Mouse (Mus musculus): Measurements from ENCODE around the gene Tubgcp6.

Gene Tubgcp6

DNA sequence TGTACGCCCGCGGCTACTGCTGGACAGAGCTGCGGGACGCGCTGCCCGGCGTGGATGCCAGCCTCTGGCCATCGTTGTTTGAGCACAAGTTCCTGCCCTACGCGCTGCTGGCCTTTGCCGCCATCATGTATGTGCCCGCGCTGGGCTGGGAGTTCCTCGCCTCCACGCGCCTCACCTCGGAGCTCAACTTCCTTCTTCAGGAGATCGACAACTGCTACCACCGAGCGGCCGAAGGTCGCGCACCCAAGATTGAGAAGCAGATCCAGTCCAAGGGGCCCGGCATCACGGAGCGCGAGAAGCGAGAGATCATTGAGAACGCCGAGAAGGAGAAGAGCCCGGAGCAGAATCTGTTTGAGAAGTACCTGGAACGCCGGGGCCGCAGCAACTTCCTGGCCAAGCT is 55.3 kb downstream of the Tubgcp6 start:
- in situ Hi-C loops (cut with MboI, MseI): no loop called here

DNA sequence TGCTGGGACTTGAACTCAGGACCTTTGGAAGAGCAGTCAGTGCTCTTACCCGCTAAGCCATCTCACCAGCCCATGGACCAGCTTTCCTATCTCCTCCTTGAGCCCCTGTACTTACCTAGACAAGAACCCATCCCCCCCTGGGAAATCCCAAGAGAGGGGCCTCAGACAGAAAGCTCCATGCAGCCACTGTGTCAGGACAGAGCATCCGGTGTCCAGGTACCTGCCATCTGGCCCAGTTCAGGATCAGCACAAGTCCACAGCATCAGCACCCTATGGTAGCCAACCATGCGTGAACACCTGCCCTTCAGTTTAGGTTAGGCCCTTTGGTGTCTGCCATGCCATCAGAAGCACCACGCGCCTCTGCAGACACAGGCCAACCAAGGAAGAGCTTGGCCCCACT is 58.0 kb downstream of the Tubgcp6 start:
- in situ Hi-C loops (cut with MboI, MseI): no loop called here

GRCm38 (mm10) chr15:89063536-89063935 is 59.4 kb downstream of the Tubgcp6 start:
- in situ Hi-C loops (cut with MboI, MseI): no loop called here

GRCm38 (mm10) chr15:89063001-89063400 is 59.9 kb downstream of the Tubgcp6 start:
- in situ Hi-C loops (cut with MboI, MseI): no loop called here

DNA sequence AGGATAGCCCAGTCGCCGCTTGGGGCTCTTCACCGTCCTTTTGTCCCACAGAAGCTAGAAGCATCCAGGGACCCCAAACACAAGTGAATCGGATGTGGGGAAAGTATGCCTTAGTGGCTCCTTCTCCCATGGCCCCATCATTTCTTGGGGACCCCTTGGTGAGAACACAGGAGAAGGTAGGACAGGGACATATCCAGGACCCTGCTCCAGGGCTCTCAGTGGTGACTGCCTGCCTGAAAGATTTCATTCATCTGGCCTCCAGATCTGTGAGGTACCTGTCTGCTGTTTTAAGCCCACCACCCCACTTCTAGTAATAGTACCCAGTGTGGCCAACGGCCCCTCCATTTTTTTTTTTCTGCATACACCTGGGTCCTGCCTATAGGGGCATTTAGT is 60.4 kb downstream of the Tubgcp6 start:
- in situ Hi-C loops (cut with MboI, MseI): no loop called here

DNA sequence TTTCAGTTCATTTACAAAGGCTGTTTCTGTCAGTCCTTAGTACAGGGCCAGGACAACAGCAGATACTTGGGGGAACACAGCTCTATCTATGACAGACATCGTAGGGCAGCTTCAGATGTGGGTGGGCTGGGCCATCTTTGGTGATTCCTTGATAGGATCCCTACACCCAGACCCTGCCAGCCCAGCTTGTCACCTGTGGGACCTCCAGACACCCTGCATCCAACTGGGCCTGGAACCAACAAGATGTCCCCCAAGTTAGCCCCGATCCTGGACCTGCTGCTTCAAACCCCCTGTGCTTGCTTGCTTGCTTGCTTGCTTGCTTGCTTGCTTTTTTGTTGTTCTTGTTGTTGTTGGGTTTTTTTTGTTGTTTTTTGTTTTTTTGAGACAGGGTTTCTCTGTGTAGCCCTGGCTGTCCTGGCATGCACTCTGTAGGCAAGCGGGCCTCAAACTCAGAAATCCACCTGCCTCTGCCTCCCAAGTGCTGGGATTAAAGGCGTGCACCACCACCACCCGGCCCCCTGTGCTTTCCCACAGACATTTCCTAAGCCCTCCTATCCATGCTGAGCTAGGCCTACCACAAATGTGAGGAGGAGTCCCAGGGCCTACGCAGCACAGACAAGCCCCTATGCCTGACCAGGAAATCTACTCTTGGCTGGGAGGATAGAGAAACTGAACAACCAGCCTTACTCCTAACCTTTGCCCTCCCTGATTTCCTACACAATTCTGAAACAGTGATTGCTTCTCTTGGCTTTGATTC is 61.0 kb downstream of the Tubgcp6 start:
- in situ Hi-C loops (cut with MboI, MseI): no loop called here

DNA sequence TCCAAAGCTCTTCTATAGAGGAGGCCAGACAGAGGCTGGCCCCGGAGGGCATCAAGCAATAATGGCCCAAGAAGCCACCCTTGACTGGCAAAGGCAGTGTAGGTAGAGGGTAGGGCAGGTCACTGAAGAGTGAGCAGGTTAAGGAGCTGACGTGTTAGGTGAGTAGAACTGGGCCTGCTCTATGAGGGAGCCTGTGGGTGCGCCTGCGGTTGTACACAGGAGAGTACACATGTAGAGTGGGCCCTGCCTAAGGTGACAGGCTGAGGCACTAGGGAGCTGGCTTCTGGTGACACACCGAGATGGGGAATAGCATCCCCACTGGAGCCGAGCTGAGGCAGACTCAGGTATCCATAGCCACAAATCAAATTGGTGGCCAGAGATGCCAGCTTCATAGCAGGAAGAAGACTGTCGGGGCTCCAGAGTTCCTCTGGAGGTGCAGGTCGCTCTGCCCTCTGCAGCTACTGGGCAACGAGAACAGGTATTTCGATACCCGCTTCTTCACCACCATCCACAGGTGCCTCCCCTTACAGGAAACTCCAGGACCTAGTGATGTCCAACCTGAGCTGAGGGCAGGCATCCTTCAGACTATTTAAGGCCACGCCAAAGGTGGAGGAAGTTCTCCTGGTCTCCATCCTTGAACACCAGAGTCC is 62.0 kb downstream of the Tubgcp6 start:
- in situ Hi-C loops (cut with MboI, MseI): no loop called here

DNA sequence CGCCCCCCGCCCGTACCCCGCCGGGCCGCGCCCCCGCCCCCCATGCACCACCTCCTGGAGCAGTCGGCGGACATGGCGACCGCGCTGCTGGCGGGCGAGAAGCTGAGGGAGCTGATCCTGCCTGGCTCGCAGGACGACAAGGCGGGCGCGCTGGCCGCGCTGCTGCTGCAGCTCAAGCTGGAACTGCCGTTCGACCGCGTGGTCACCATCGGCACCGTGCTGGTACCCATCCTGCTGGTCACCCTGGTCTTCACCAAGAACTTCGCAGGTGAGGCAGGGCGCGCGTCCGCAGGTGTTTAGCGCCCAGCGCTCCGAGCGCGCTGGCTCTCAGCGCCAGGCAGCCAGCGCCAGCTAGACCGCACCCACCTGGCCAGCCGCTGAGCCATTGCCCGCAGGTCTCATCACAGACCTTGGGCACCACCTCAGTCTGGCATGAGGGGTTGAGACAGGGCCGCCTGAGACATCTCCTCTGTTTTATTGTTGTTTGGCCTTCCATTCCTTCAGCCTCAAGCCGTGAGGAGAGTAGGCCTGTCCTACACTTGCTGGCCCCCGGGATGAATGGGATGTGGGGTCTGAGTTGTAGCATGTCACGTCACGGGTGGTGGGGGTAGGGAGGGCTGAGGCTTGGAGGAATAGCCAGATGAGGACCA is 62.8 kb downstream of the Tubgcp6 start:
- in situ Hi-C loops (cut with MboI, MseI): no loop called here

- in situ Hi-C loops (cut with MboI, MseI): no loop called here
Observed at GRCm38 (mm10) chr15:89059161-89059931, 63.6 kb downstream of the Tubgcp6 start, which contains the start of gene Panx2. Gene Panx2 (plus strand): TSS chr15:89059734.

GRCm38 (mm10) chr15:89058736-89059135 is 64.2 kb downstream of the Tubgcp6 start:
- in situ Hi-C loops (cut with MboI, MseI): no loop called here

- in situ Hi-C loops (cut with MboI, MseI): no loop called here
Observed at GRCm38 (mm10) chr15:89054666-89055065, 68.2 kb downstream of the Tubgcp6 start.
